Mouse (Mus musculus) kidney, adult 2 months (tissue): ENCODE measurements around the gene Ebf1. TPM values are rescaled to one million over a fixed set of nuclear protein-coding genes. Genes with fewer than 3 reads are reported as not detected.

ENCODE experiments used
- DNase-seq: peaks from one replicate; pipeline ENCODE4 v3.0.0; 2021
- H3K27ac ChIP-seq: fragments of 200-500 bp; 2 replicates; pipeline ENCODE4 v1.5.1; 2012; ENCODE audit warnings: low read depth, low read length, control low read depth, inconsistent platforms; ENCODE audit not compliant: insufficient read depth
- H3K27me3 ChIP-seq: fragments of 200-500 bp; replicated peaks from 2 replicates; pipeline ENCODE4 v1.6.1; 2012; ENCODE audit warnings: mild to moderate bottlenecking, moderate library complexity, low read length, inconsistent platforms; ENCODE audit not compliant: control insufficient read depth, insufficient read depth
- H3K36me3 ChIP-seq: fragments of 200-500 bp; 2 replicates; pipeline ENCODE4 v1.6.1; 2012; ENCODE audit warnings: mild to moderate bottlenecking, moderate library complexity, low read length, inconsistent platforms; ENCODE audit not compliant: control insufficient read depth, insufficient read depth
- H3K4me1 ChIP-seq: fragments of 200-500 bp; 2 replicates; pipeline ENCODE4 v1.6.1; 2011; ENCODE audit warnings: low read length; ENCODE audit not compliant: control insufficient read depth, insufficient read depth
- H3K4me3 ChIP-seq: fragments of 200-500 bp; 2 replicates; pipeline ENCODE4 v1.5.1; 2011; ENCODE audit warnings: mild to moderate bottlenecking, low read depth, low read length, control low read depth; ENCODE audit not compliant: insufficient read depth
- CTCF ChIP-seq: fragments of 200-500 bp; conservative IDR thresholded peaks from 2 replicates; pipeline ENCODE4 v1.5.1; 2011; ENCODE audit warnings: low read depth, mild to moderate bottlenecking, control low read depth, low read length, moderate library complexity, mixed read lengths; ENCODE audit not compliant: insufficient read depth, insufficient read length
- POLR2A ChIP-seq: fragments of 200-500 bp; IDR thresholded peaks from one replicate; pipeline ENCODE4 v1.6.1; 2011; ENCODE audit warnings: low read depth, low read length, control low read depth
- WGBS: fragments of 180-500 bp; shearing (Covaris S2); methylation state at CpG from one replicate; pipeline ENCODE4 v1.1.7; 2018; 5-methylcytosine and 5-hydroxymethylcytosine counted together
- polyA plus RNA-seq: library from polyadenylated mRNA; depleted of rRNA; stranded (reverse); fragments of >200 nt; gene quantifications from 2 replicates; pipeline ENCODE4 v1.2.3, GENCODE M21; 2012

The Ebf1 gene
- polyA plus RNA-seq, 1 experiment, result 12.2 TPM

- TF ChIP-seq POLR2A (no peak), CTCF (no peak)
- Histone ChIP-seq H3K27ac (no peak overlapping the region), H3K27me3 (no peaks in the 10 kb centered on the region), H3K36me3 (no peaks in the 10 kb centered on the region), H3K4me3 (no peak overlapping the region), H3K4me1 (no peaks in the 10 kb centered on the region)
- DNase-seq, result no peak
- 89% methylated on average over 7 of the region's 7 CpGs for WGBS
Observed at GRCm38 (mm10) chr11:44804046-44804445, 186.9 kb downstream of the Ebf1 start.

- TF ChIP-seq CTCF, result no peak
- no peak for TF ChIP-seq POLR2A
- no peak for DNase-seq
- 23% methylated on average over 11 of the region's 11 CpGs for WGBS
- H3K27ac ChIP-seq, result no peak overlapping the region
- no peaks in the 10 kb centered on the region for H3K36me3 ChIP-seq
- H3K4me1 ChIP-seq, result no peaks in the 10 kb centered on the region
- no peaks in the 10 kb centered on the region for H3K27me3 ChIP-seq
- H3K4me3 ChIP-seq, result no peak overlapping the region
Observed at GRCm38 (mm10) chr11:44806589-44806988, 189.5 kb downstream of the Ebf1 start.

GRCm38 (mm10) chr11:44808855-44809546 is 191.9 kb downstream of the Ebf1 start:
- DNase-seq, result no peak
- Histone ChIP-seq H3K4me3 (no peak overlapping the region), H3K27ac (no peak overlapping the region), H3K36me3 (no peaks in the 10 kb centered on the region), H3K27me3 (no peaks in the 10 kb centered on the region), H3K4me1 (no peaks in the 10 kb centered on the region)
- 75% methylated on average over 4 of the region's 4 CpGs for WGBS
- TF ChIP-seq POLR2A (no peak), CTCF (no peak)

- no peak overlapping the region for H3K4me3 ChIP-seq
- TF ChIP-seq POLR2A (no peak), CTCF (no peak)
- no peak overlapping the region for H3K27ac ChIP-seq
- no peaks in the 10 kb centered on the region for H3K4me1 ChIP-seq
- H3K36me3 ChIP-seq, result no peaks in the 10 kb centered on the region
- DNase-seq, result no peak
- no peaks in the 10 kb centered on the region for H3K27me3 ChIP-seq
- 63% methylated on average over 6 of the region's 6 CpGs for WGBS
Observed at GRCm38 (mm10) chr11:44811007-44811406, 193.9 kb downstream of the Ebf1 start.

DNA sequence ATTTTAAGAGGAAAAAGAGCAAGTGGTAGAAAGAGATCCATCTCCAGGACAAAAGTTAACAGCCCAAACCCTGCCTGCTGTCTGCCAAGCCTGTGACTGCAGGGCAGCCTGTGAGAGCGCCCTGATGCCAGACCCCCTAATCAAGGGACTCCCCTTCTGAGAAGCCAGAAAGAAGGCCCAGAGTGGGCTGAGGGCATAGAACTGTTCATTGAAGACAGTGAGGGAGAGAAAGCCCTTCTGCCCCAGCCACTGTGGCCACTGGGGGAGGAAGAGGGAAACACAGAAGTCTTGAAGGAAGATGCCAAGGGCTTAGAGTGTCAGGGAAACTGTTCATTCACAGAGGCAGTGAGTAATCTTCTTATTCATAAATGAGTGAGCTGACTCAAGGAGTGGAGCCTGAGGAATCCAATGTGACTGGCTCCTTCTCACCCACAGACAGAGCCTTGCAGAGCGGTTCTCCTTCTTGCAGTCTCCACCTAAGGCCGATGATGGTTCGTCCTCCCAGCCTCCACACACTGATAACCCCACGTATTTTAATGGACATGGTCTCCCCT is 195.2 kb downstream of the Ebf1 start:
- no peak for DNase-seq
- H3K27ac ChIP-seq, result no peak overlapping the region
- TF ChIP-seq POLR2A (no peak), CTCF (no peak)
- H3K36me3 ChIP-seq, result no peaks in the 10 kb centered on the region
- H3K4me3 ChIP-seq, result no peak overlapping the region
- WGBS, result 83% methylated on average over 5 of the region's 5 CpGs
- H3K27me3 ChIP-seq, result no peaks in the 10 kb centered on the region
- H3K4me1 ChIP-seq, result no peaks in the 10 kb centered on the region

DNA sequence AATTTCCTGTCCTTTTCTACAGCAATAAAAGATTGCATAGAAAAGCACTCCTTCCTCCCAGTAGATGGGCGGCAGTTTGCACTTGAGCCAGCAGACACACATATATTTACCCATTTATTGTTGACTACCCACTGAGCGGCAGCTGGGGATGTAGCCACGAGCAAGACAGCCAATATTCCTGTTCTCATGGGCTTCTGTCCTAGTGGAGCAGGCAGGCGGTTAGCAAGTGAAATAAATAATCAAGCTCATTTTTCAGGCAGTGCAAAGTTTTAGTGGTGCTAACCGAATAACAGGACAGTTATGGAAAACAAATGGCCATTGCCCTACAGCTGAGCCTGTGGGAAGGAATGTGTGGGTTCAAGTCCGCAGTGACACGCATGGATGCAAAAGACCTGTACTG is 196.4 kb downstream of the Ebf1 start:
- no peak overlapping the region for H3K27ac ChIP-seq
- H3K4me1 ChIP-seq, result no peaks in the 10 kb centered on the region
- H3K36me3 ChIP-seq, result no peaks in the 10 kb centered on the region
- WGBS, result 50% methylated on average over 7 of the region's 7 CpGs
- H3K27me3 ChIP-seq, result no peaks in the 10 kb centered on the region
- DNase-seq, result peak; percentile 13
- TF ChIP-seq CTCF (no peak), POLR2A (no peak)
- H3K4me3 ChIP-seq, result no peak overlapping the region

DNA sequence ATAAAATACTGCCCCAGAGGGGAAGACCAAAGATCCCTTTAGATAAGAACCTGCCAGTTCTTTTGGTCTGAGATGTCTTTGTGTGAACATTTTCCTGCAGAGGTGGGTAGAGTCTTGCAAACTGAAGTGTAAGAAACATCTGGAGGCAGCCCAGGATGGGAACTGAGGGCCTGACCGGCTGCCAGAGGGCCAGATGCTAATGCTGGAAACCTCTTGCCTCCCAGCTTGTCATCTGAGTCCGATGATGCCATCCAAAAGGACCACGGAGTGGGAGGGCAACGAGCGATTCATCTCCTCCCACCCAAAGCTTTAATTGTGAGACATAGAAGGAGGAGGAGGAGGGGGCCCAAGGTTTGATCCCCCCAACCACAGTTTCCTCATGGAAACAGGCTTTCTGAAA is 197.7 kb downstream of the Ebf1 start:
- Histone ChIP-seq H3K4me1 (no peaks in the 10 kb centered on the region), H3K36me3 (no peaks in the 10 kb centered on the region), H3K27ac (no peak overlapping the region), H3K27me3 (no peaks in the 10 kb centered on the region), H3K4me3 (no peak overlapping the region)
- no peak for TF ChIP-seq CTCF
- TF ChIP-seq POLR2A, result no peak
- DNase-seq, result no peak
- 66% methylated on average over 5 of the region's 5 CpGs for WGBS

DNA sequence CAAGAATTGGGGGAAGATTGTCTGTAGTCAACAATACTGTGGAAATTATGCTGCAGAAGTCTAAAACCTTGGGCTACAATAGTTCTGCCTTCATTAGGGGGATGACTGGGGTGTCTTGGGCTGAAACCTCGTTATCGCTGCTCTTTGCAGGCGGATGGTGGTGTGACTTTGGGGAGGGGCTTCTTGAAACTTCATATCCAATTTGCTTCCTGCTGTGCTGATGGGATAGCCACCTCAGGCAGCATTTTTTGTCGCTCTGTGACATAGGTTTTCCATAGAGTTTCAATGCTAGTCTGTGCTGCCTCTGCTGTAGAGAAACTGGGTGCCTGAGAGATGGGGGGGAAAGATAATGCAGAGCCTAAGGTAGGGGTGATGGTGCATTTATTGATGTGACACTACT is 198.9 kb downstream of the Ebf1 start:
- Histone ChIP-seq H3K27ac (no peak overlapping the region), H3K36me3 (no peaks in the 10 kb centered on the region), H3K27me3 (no peaks in the 10 kb centered on the region), H3K4me3 (no peak overlapping the region), H3K4me1 (no peaks in the 10 kb centered on the region)
- no peak for TF ChIP-seq CTCF
- no peak for DNase-seq
- WGBS, result 93% methylated on average over 4 of the region's 4 CpGs
